Mouse (Mus musculus) monocyte, adult 5-6 weeks (primary cell): ENCODE measurements around the gene Zbtb20. TPM values are rescaled to one million over a fixed set of nuclear protein-coding genes. Genes with fewer than 3 reads are reported as not detected.

Source experiments
- ATAC-seq: fragments of 153-309, 156-312 bp; replicated peaks from 2 replicates; pipeline ENCODE4 v1.8.0; 2017; ENCODE audit warnings: mild to moderate bottlenecking; ENCODE audit not compliant: low TSS enrichment, insufficient number of reproducible peaks, severe bottlenecking, poor library complexity, low FRiP score
- total RNA-seq: library from RNA; stranded (forward); fragments of 200-1000, 200-491, 200-594 nt; gene quantifications from 3 replicates; pipeline ENCODE4 v1.2.3, GENCODE M21; 2017

The Zbtb20 gene
- total RNA-seq, 1 experiment from 2014 or later: 9.1 TPM

- no peak for ATAC-seq
Observed at GRCm38 (mm10) chr16:43370496-43371020, 494.9 kb downstream of the Zbtb20 start.

GRCm38 (mm10) chr16:43376782-43377181 is 501.1 kb downstream of the Zbtb20 start:
- ATAC-seq: peak; percentile 67

GRCm38 (mm10) chr16:43379351-43380325 is 504.0 kb downstream of the Zbtb20 start:
- ATAC-seq: peak; percentile 34; the same call in 1 of the 2 replicates

- no peak for ATAC-seq
Observed at GRCm38 (mm10) chr16:43381183-43381582, 505.5 kb downstream of the Zbtb20 start.

- ATAC-seq: no peak
Observed at GRCm38 (mm10) chr16:43383149-43383740, 507.6 kb downstream of the Zbtb20 start.

- ATAC-seq: no peak
Observed at GRCm38 (mm10) chr16:43384953-43385619, 509.4 kb downstream of the Zbtb20 start.

- no peak for ATAC-seq
Observed at GRCm38 (mm10) chr16:43385620-43386210, 510.0 kb downstream of the Zbtb20 start.

- no peak for ATAC-seq
Observed at GRCm38 (mm10) chr16:43386426-43386825, 510.7 kb downstream of the Zbtb20 start.

- no peak for ATAC-seq
Observed at GRCm38 (mm10) chr16:43388389-43388788, 512.7 kb downstream of the Zbtb20 start.

GRCm38 (mm10) chr16:43390387-43390786 is 514.7 kb downstream of the Zbtb20 start:
- no peak for ATAC-seq

GRCm38 (mm10) chr16:43393382-43393781 is 517.7 kb downstream of the Zbtb20 start:
- no peak for ATAC-seq

- ATAC-seq: no peak
Observed at GRCm38 (mm10) chr16:43394013-43394568, 518.4 kb downstream of the Zbtb20 start.

GRCm38 (mm10) chr16:43394760-43395159 is 519.1 kb downstream of the Zbtb20 start:
- no peak for ATAC-seq

GRCm38 (mm10) chr16:43396849-43397628 is 521.4 kb downstream of the Zbtb20 start:
- no peak for ATAC-seq

- no peak for ATAC-seq
Observed at GRCm38 (mm10) chr16:43397629-43398323, 522.1 kb downstream of the Zbtb20 start.

GRCm38 (mm10) chr16:43399428-43399827 is 523.7 kb downstream of the Zbtb20 start:
- no peak for ATAC-seq

- ATAC-seq: no peak
Observed at GRCm38 (mm10) chr16:43400046-43400445, 524.4 kb downstream of the Zbtb20 start.
